Mouse (Mus musculus): ENCODE measurements around the gene Rangrf.
"Not testable (repeated sequence)": the region's sequence is repeated elsewhere in the genome, so short reads cannot be mapped to it uniquely, and the experiment has no call there.

Gene Rangrf

GRCm38 (mm10) chr11:68945245-68945644, 29.7 kb downstream of the Rangrf start:
- DNase-seq (ENCODE audit: low spot score): no peak

GRCm38 (mm10) chr11:68942731-68943130, 32.3 kb downstream of the Rangrf start:
- no peak for DNase-seq (ENCODE audit: low spot score)

GRCm38 (mm10) chr11:68940516-68940915, 34.5 kb downstream of the Rangrf start:
- no peak for DNase-seq (ENCODE audit: low spot score)

GRCm38 (mm10) chr11:68939451-68940304, 35.3 kb downstream of the Rangrf start:
- DNase-seq (ENCODE audit: low spot score): peak; percentile 89

GRCm38 (mm10) chr11:68936951-68937350, 38.0 kb downstream of the Rangrf start:
- not testable (repeated sequence) for DNase-seq (ENCODE audit: low spot score)

- no peak for DNase-seq (ENCODE audit: low spot score)
These were observed 41.0 kb downstream of the Rangrf start for GRCm38 (mm10) chr11:68933885-68934507.

- no peak for DNase-seq (ENCODE audit: low spot score)
These were observed 45.0 kb downstream of the Rangrf start for GRCm38 (mm10) chr11:68929947-68930346.

GRCm38 (mm10) chr11:68926981-68927380, 48.0 kb downstream of the Rangrf start, which contains the start of gene Odf4:
TSS of gene Odf4 (minus strand) at chr11:68927081.
- DNase-seq (ENCODE audit: low spot score): no peak

GRCm38 (mm10) chr11:68924749-68925148, 50.2 kb downstream of the Rangrf start:
- DNase-seq (ENCODE audit: low spot score): no peak

- DNase-seq (ENCODE audit: low spot score): no peak
These were observed 51.8 kb downstream of the Rangrf start for GRCm38 (mm10) chr11:68923191-68923590.
